Mouse (Mus musculus) stomach, embryonic 16.5 days (tissue): ENCODE results near the gene Tnrc6b. TPM values are rescaled to one million over a fixed set of nuclear protein-coding genes. Genes with fewer than 3 reads are reported as not detected.

Source experiments
- ATAC-seq: fragments of 200-750 bp; cut with Nextera tagmentation; 2 replicates; pipeline ENCODE4 v1.8.0; 2017; ENCODE audit warnings: moderate number of reproducible peaks, moderate TSS enrichment; ENCODE audit not compliant: insufficient read depth, low FRiP score
- H3K27ac ChIP-seq: fragments of 300-500 bp; sonication (generic); 2 replicates; pipeline ENCODE4 v1.5.1; 2014; ENCODE audit warnings: low read length
- H3K27me3 ChIP-seq: fragments of 300-500 bp; sonication (generic); 2 replicates; pipeline ENCODE4 v1.6.1; 2014; ENCODE audit warnings: low read length, control low read depth, mixed read lengths; ENCODE audit not compliant: control insufficient read depth, insufficient read depth
- H3K36me3 ChIP-seq: fragments of 300-500 bp; sonication (generic); 2 replicates; pipeline ENCODE4 v1.6.1; 2014; ENCODE audit warnings: low read length; ENCODE audit not compliant: control insufficient read depth, insufficient read depth
- H3K4me1 ChIP-seq: fragments of 300-500 bp; sonication (generic); 2 replicates; pipeline ENCODE4 v1.6.1; 2014; ENCODE audit warnings: low read length, control low read depth, mixed read lengths; ENCODE audit not compliant: control insufficient read depth, insufficient read depth
- H3K4me2 ChIP-seq: fragments of 300-500 bp; sonication (generic); 2 replicates; pipeline ENCODE4 v1.6.1; 2014; ENCODE audit warnings: low read depth, low read length, mixed read lengths
- H3K4me3 ChIP-seq: fragments of 300-500 bp; sonication (generic); replicated peaks from 2 replicates; pipeline ENCODE4 v1.5.1; 2014; ENCODE audit warnings: mild to moderate bottlenecking, low read length
- H3K9ac ChIP-seq: fragments of 300-500 bp; sonication (generic); 2 replicates; pipeline ENCODE4 v1.6.1; 2014; ENCODE audit warnings: low read length
- H3K9me3 ChIP-seq: fragments of 300-500 bp; sonication (generic); replicated peaks from 2 replicates; pipeline ENCODE4 v1.6.1; 2016; ENCODE audit warnings: low read length, control low read depth; ENCODE audit not compliant: control insufficient read depth
- WGBS: fragments of 180-500 bp; shearing (Covaris S2); extraction: QIAGEN DNeasy Blood & Tissue Kit; methylation state at CpG from one replicate; pipeline ENCODE4 v1.1.7; 2014; 5-methylcytosine and 5-hydroxymethylcytosine counted together
- polyA plus RNA-seq: library from polyadenylated mRNA; unstranded; fragments of >200 nt; fragmentation: Nextera tagmentation; extraction: Ambion mirVana; gene quantifications from 2 replicates; pipeline ENCODE4 v1.2.1, GENCODE M21; 2015

Gene Tnrc6b
- polyA plus RNA-seq, 1 experiment from 2014 or later, result 29.9 TPM

- ATAC-seq, result no peak
- H3K4me1 ChIP-seq, result peaks cover 12% of the 10 kb centered on the region
- WGBS, result 91% methylated on average over 5 of the region's 5 CpGs
Observed at GRCm38 (mm10) chr15:80780154-80780751, 69.1 kb downstream of the Tnrc6b start.

GRCm38 (mm10) chr15:80781218-80781806 lies 70.2 kb downstream of the Tnrc6b start:
- Histone ChIP-seq H3K36me3 (no peaks in the 10 kb centered on the region), H3K9ac (no peak overlapping the region), H3K27me3 (no peaks in the 10 kb centered on the region), H3K4me1 (peaks cover 12% of the 10 kb centered on the region), H3K4me2 (no peak overlapping the region), H3K27ac (no peak overlapping the region), H3K9me3 (no peaks in the 10 kb centered on the region), H3K4me3 (no peak overlapping the region)
- WGBS, result 85% methylated on average over 5 of the region's 5 CpGs
- ATAC-seq, result no peak

More at GRCm38 (mm10) chr15:80780154-80780751, 69.1 kb downstream of the Tnrc6b start:
- Histone ChIP-seq H3K4me3 (no peak overlapping the region), H3K27me3 (no peaks in the 10 kb centered on the region), H3K36me3 (no peaks in the 10 kb centered on the region), H3K9me3 (no peaks in the 10 kb centered on the region), H3K4me2 (no peak overlapping the region), H3K27ac (no peak overlapping the region), H3K9ac (no peak overlapping the region)

GRCm38 (mm10) chr15:80784553-80784971 lies 73.4 kb downstream of the Tnrc6b start:
- H3K4me1 ChIP-seq, result peaks cover 10% of the 10 kb centered on the region
- ATAC-seq, result peak; percentile 93
- peak overlapping the region; percentile 22 for H3K4me2 ChIP-seq
- peak overlapping the region; percentile 84 for H3K27ac ChIP-seq
- H3K27me3 ChIP-seq, result no peaks in the 10 kb centered on the region
- H3K36me3 ChIP-seq, result no peaks in the 10 kb centered on the region
- H3K9me3 ChIP-seq, result no peaks in the 10 kb centered on the region
- 0 out of 2 replicates have a peak overlapping the region, but pooled peaks have one; percentile 1 for H3K4me3 ChIP-seq
- H3K9ac ChIP-seq, result no peak overlapping the region
- 23% methylated on average over 7 of the region's 7 CpGs for WGBS

GRCm38 (mm10) chr15:80785699-80786098 lies 74.6 kb downstream of the Tnrc6b start:
- Histone ChIP-seq H3K9ac (no peak overlapping the region), H3K36me3 (no peaks in the 10 kb centered on the region), H3K27ac (no peak overlapping the region), H3K9me3 (no peaks in the 10 kb centered on the region), H3K4me2 (no peak overlapping the region), H3K27me3 (no peaks in the 10 kb centered on the region), H3K4me1 (peaks cover 10% of the 10 kb centered on the region), H3K4me3 (no peak overlapping the region)
- no peak for ATAC-seq
- 66% methylated on average over 1 of the region's 1 CpGs for WGBS

GRCm38 (mm10) chr15:80787746-80788145 lies 76.6 kb downstream of the Tnrc6b start:
- Histone ChIP-seq H3K9me3 (no peaks in the 10 kb centered on the region), H3K27me3 (no peaks in the 10 kb centered on the region), H3K4me2 (no peak overlapping the region), H3K4me1 (peaks cover 10% of the 10 kb centered on the region), H3K36me3 (no peaks in the 10 kb centered on the region), H3K9ac (no peak overlapping the region), H3K4me3 (no peak overlapping the region), H3K27ac (no peak overlapping the region)
- 89% methylated on average over 4 of the region's 4 CpGs for WGBS
- no peak for ATAC-seq

- no peak for ATAC-seq
- no peaks in the 10 kb centered on the region for H3K9me3 ChIP-seq
- H3K9ac ChIP-seq, result no peak overlapping the region
- no peak overlapping the region for H3K4me3 ChIP-seq
- H3K4me2 ChIP-seq, result no peak overlapping the region
- WGBS, result 75% methylated on average over 3 of the region's 3 CpGs
- no peaks in the 10 kb centered on the region for H3K36me3 ChIP-seq
- H3K4me1 ChIP-seq, result peaks cover 4% of the 10 kb centered on the region
- H3K27ac ChIP-seq, result no peak overlapping the region
- H3K27me3 ChIP-seq, result no peaks in the 10 kb centered on the region
Observed at GRCm38 (mm10) chr15:80792556-80792955, 81.4 kb downstream of the Tnrc6b start.

GRCm38 (mm10) chr15:80795076-80795475 lies 84.0 kb downstream of the Tnrc6b start:
- ATAC-seq, result no peak
- H3K4me3 ChIP-seq, result no peak overlapping the region
- 81% methylated on average over 1 of the region's 1 CpGs for WGBS
- no peak overlapping the region for H3K4me2 ChIP-seq
- no peaks in the 10 kb centered on the region for H3K36me3 ChIP-seq
- H3K9me3 ChIP-seq, result no peaks in the 10 kb centered on the region
- no peak overlapping the region for H3K27ac ChIP-seq
- H3K9ac ChIP-seq, result no peak overlapping the region
- peaks cover 8% of the 10 kb centered on the region for H3K4me1 ChIP-seq
- H3K27me3 ChIP-seq, result no peaks in the 10 kb centered on the region

- peaks cover 21% of the 10 kb centered on the region for H3K4me1 ChIP-seq
- peak; percentile 86 for ATAC-seq
- peak overlapping the region; percentile 67 for H3K4me3 ChIP-seq
- 0% methylated on average over 6 of the region's 6 CpGs for WGBS
- peak overlapping the region; percentile 66 for H3K9ac ChIP-seq
- no peaks in the 10 kb centered on the region for H3K9me3 ChIP-seq
- peak overlapping the region; percentile 94 for H3K27ac ChIP-seq
- no peaks in the 10 kb centered on the region for H3K36me3 ChIP-seq
- no peaks in the 10 kb centered on the region for H3K27me3 ChIP-seq
- H3K4me2 ChIP-seq, result peak overlapping the region; percentile 72
Observed at GRCm38 (mm10) chr15:80797757-80798156, 86.6 kb downstream of the Tnrc6b start.

- H3K4me1 ChIP-seq, result peaks cover 23% of the 10 kb centered on the region
- ATAC-seq, result peak; percentile 89
- peak overlapping the region; percentile 67 for H3K4me3 ChIP-seq
- peak overlapping the region; percentile 94 for H3K27ac ChIP-seq
- no peaks in the 10 kb centered on the region for H3K27me3 ChIP-seq
- no peaks in the 10 kb centered on the region for H3K9me3 ChIP-seq
- under 1% methylated on average over 17 of the region's 17 CpGs for WGBS
- H3K4me2 ChIP-seq, result peak overlapping the region; percentile 72
- H3K36me3 ChIP-seq, result no peaks in the 10 kb centered on the region
- peak overlapping the region; percentile 78 for H3K9ac ChIP-seq
Observed at GRCm38 (mm10) chr15:80798367-80799073, 87.4 kb downstream of the Tnrc6b start.
